Mouse (Mus musculus) liver, embryonic 14.5 days (tissue): Measurements from ENCODE around the gene Elp4.

Experiments
- CTCF ChIP-seq: IDR thresholded peaks from 2 replicates; pipeline ENCODE4 v1.5.1; 2016; ENCODE audit warnings: antibody characterized with exemption, low read depth, control low read depth
- EP300 ChIP-seq: IDR thresholded peaks from 2 replicates; pipeline ENCODE4 v1.6.1; 2016; ENCODE audit warnings: antibody characterized with exemption, low read depth

DNA sequence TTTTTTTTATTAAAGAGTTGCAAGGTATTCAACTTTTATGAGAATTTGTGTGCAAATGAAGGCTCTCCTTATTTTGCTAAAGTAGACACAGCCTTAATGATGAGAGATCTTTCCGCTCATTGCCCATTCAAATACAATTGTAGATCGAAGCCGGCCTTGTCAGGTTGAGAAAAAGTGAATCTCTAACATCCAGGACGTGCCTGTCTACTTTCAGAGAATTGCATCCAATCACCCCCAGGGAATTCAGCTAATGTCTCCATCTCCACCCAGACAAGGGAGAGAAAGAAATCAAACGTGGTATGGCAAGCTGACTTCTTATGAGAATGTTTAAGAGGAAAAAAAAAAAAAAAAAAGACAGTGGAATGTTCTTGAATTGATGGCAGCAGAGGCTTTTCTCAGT is 239.4 kb downstream of the Elp4 start:
- no peak for TF ChIP-seq CTCF
- TF ChIP-seq EP300, result no peak
